Mouse (Mus musculus): ENCODE data around the gene Fignl1.
A peak's percentile ranks its signal among the peaks of the same experiment; 100 is the strongest.

Fignl1 gene

GRCm38 (mm10) chr11:11808820-11809403 is at the start of gene Fignl1:
TSS of gene Fignl1 (minus strand) at chr11:11808962.
- peak; percentile 99 for DNase-seq

- DNase-seq, result no peak
These were observed 48.2 kb upstream of the Fignl1 start for GRCm38 (mm10) chr11:11856959-11857358.

- DNase-seq, result no peak
These were observed 46.9 kb upstream of the Fignl1 start for GRCm38 (mm10) chr11:11855685-11856131.

- no peak for DNase-seq
These were observed 46.4 kb upstream of the Fignl1 start for GRCm38 (mm10) chr11:11855061-11855672.

- no peak for DNase-seq
These were observed 45.1 kb upstream of the Fignl1 start for GRCm38 (mm10) chr11:11853731-11854461.

DNA sequence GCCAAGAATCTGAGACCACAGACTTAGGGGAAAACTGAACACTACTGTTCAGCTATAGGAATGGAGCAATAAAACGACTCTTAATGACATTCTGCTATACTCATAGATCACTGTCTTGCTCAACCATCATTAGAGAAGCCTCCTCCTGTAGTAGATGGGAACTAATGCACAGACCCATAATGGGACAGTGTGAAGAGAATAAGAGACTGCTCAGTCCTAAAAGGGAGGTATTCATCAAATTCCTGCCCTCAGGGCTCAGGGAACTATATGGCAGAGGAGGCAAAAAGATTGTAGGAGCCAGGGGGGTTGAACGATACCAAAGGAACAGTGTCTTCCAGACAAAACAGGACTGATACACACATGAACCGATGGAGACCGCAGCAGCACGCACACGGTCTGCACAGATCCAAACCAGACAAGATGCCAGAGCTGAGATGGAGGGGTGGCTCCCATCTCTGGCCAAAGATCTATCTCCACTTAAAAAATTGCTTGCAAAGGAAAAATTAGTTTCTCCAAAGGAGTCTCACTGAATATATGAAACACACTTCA is 43.3 kb upstream of the Fignl1 start:
- no peak for DNase-seq

- DNase-seq, result no peak
These were observed 41.9 kb upstream of the Fignl1 start for GRCm38 (mm10) chr11:11850476-11851267.

GRCm38 (mm10) chr11:11849513-11850311 is 41.0 kb upstream of the Fignl1 start:
- DNase-seq, result no peak

- DNase-seq, result no peak
These were observed 39.7 kb upstream of the Fignl1 start for GRCm38 (mm10) chr11:11848467-11848866.

DNA sequence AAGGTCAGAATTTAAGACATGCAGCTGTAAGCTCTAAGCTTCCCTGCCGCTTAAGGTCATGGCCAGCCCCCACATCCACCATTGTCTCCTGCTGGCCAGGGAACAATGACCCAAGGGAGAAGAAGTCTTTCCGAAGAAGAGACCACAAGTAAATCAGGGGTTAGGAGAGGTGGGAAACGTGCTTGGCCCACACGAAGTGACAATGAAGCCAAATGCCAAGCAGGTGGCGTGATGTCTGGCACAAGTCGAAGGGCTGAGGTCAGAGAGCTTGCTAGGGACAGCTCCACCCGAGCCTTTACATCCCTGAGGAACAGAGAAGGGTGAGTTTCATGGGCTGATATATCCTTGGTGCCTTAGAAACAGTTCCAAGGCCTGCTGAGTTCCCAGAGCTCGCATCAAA is 36.3 kb upstream of the Fignl1 start:
- no peak for DNase-seq

DNA sequence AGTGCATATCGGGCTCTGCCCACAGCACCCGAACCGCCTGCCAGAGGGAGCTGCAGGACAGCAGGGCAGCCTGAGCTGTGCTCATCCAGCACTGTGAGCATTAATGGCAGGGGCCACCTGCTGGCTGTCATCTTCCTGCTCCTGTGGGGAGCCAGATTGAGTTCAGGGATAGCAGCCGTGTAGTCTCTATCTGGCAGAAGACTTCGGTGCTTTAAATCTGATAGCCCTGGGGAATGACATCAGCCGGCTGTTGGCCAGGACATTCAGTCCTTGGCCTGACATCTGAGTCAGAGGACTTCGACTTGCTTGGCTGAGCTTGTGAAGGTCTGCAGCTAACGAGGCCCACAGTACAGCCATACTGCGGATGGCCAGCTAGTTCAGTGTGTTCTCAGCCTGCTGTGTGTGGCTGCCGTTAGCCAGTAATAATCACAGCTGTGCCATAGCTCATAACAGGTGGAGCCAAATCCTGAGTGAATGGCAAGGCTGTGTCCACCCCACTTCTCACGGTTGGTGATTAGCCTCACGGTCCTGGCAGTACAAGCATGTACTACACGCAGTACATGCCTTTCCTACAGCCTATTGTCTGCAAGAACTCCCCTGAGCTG is 35.7 kb upstream of the Fignl1 start:
- DNase-seq, result peak; percentile 25

DNA sequence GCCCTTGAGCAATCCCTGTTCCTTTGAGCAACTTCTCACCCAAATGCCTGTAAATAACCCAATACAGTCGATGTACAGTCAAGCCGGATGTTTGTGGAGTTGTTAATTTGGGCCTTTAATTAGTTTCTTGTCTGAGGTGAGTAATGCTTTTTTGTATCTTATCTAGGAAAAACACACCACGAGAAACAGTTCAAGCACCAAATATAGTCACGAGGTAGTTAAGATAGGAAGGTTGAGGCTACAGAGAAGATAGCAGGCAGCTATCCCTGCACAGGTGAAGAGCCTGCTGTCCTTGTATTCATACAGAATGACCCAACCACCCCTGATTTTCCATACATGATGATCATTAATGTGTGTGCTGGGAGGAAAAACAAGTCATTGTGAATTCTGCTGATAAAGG is 32.8 kb upstream of the Fignl1 start:
- DNase-seq, result no peak

- DNase-seq, result no peak
These were observed 32.0 kb upstream of the Fignl1 start for GRCm38 (mm10) chr11:11840746-11841145.

DNA sequence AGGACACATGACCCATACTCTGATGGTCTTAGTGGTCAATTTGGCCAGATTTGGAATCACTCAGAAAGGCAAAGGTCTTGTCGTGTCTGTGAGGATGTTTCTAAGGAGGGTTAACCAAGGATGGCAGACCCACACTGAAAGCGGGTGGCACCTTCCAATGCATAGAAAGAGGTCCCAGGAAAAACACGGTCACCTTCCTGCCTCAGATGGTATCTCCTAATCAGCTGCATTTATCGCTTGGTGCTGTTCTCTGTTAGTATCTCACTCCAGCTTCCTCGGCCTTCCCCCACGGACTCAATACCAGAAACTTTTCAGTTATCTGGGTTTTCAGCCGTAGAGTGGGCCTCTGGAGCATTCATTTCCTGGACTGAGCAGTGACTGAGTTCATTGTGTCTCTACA is 31.1 kb upstream of the Fignl1 start:
- no peak for DNase-seq

GRCm38 (mm10) chr11:11837384-11837783 is 28.6 kb upstream of the Fignl1 start:
- no peak for DNase-seq

DNA sequence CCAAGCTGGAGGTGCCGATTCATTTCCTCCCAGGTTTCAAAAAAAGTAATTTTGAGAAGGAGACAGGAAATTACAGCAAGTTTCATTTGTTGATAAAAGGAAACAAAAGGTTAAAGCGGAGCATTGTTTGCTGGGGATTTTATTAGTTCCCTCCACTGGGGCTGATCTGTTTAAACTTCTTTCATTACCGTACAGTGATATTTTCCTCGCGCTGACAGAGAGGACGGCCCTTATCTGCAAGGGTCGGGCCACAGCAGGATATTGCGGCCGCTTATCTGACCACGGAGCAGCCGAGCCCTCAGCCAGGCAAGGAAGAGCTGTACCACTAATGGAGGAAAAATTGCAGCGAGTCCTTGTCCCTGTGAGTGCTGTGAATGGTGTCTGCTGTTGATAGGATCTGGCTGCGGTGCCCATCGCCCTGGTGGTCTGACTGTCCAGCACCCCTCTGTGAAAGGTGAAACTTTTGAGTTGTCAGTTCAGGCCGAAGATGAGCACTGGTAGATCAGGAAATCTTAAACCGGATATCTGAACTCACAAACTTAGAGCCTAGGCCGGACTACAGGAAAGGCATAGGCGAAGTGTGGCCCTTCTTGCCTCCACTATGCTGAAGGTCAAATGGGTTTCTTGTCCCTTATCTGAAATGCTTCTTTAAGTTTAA is 28.1 kb upstream of the Fignl1 start:
- no peak for DNase-seq

DNA sequence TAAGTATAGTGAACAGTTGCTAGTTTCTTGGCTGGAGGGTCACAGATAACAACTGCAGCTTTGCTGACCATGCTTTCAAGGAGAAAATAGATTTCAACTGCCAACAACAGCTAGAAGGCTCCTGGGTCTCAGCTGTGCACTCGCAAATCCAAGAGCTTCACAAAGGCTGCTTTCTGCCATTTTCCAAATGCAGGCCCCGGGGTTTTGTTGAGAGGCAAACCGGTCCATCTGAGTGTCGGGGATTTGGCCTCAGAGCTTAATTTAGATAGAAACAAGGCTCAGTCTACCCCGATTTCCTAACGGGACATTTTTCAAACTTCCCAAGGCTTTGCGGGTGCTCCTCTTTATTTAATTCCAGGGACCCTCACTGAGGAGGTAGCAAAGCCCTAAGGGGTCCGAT is 27.5 kb upstream of the Fignl1 start:
- no peak for DNase-seq

DNA sequence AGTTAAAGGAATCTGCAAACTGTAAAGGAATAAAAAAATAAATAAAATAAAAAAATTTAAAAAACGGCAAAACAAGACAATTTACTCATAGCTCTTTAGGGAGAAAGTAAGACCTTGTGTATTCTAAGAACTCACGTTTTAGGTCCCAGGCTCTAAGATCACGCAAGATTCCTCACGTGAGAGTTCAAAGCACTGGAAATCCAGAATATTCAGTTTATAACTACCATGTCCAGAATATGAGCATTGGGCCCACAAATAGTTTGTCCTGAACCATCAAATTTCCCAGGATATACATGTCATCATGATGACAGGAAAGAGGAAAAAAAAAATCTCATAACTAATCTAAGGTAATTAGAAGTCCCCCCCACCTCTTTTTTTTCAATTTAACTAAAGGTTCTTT is 27.0 kb upstream of the Fignl1 start:
- DNase-seq, result no peak

- no peak for DNase-seq
These were observed 26.6 kb upstream of the Fignl1 start for GRCm38 (mm10) chr11:11835361-11835760.

DNA sequence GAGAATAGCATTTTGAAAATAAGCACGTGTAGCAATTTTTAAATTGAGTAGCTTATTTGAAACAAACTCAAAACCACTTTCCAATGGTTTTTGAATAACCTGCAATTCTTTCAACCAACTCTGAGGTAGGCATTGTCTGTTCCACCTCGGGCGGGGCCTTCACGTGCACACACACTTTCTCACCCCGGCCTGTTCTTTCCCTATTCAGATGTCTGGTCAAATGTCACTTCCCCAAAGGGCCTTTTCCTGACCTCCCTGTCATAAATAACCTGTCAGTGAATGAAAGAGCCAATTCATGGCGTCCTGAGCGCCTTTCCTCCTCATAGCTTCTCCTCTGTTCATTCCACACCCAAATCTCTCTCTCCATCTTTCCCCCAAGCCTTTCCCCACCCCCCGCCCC is 24.3 kb upstream of the Fignl1 start:
- no peak for DNase-seq

DNA sequence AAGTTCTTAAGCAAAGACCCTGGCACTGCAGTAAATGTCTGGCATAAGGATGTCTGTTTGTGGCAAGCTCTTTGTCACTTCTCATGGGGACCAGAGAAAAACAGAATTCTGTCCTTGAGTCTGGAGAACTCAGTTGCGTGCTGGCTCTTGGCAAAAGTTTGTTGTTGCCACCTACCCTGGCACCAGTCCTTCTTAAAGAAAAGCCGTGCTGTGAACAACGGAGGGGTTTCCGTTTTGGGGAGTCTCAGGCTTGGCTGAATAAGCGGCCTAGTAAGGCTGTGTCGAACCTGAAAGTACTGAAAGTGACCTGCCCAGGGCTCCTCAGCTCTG is 24.0 kb upstream of the Fignl1 start:
- DNase-seq, result no peak

All from thymus, postnatal 4 days (tissue).